12 mouse cellular contexts compared by ENCODE assay signal in the genomic region with DNA sequence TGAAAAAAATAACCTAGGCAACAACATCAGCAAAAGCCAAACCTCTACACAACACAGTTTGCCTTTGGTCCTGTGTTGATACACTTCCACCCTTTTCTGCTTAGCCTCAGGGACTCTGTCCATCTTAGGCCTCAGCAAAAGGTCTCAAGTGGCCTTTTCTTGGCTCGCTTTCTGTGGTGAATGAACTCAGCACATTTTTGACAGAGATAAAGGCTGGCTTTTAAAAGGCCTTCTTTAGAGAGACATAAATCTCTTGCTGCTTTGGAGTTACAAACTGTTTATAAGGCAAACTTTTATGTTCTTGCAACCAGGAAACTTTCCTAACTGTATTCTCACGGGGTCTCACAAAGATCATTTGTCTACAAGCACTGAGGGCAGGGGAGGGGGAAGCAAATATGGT.
A peak's percentile ranks its signal among the peaks of the same experiment; 100 is the strongest.
DNase-seq lines count a peak whose midpoint lies in the region; ATAC-seq lines count a peak whose summit lies in the region.
"Had no signal": no experiment of that assay in that cellular context is flagged by ENCODE, and none has a peak within 500 bp of the region (broad histone marks: within the 10 kb centered on the region; RNA-seq: fewer than 3 reads in every experiment).

No protein-coding gene starts in this region.

- no peaks in the 10 kb centered on the region for H3K4me1 ChIP-seq in heart, embryonic 12.5 days (replicated peaks)
- H3K4me1 ChIP-seq: hindbrain, embryonic 15.5 days; midbrain, embryonic 12.5 days had no signal

- H3K36me3 ChIP-seq in heart, embryonic 12.5 days: no peaks in the 10 kb centered on the region
- H3K36me3 ChIP-seq: hindbrain, embryonic 15.5 days; midbrain, embryonic 12.5 days had no signal

- no peaks in the 10 kb centered on the region for H3K9me3 ChIP-seq in heart, embryonic 12.5 days (replicated peaks)
- H3K9me3 ChIP-seq: hindbrain, embryonic 15.5 days; midbrain, embryonic 12.5 days had no signal

- 57% methylated on average over 2 of the region's 2 CpGs for WGBS in heart, embryonic 12.5 days

- no peak overlapping the region for H3K27ac ChIP-seq in heart, embryonic 12.5 days (ENCODE audit: poor library complexity, severe bottlenecking)
- H3K27ac ChIP-seq: hindbrain, embryonic 15.5 days; midbrain, embryonic 12.5 days had no signal

- ATAC-seq in heart, embryonic 12.5 days (ENCODE audit: insufficient number of reproducible peaks, low FRiP score): no peak
- no peak for ATAC-seq in megakaryocyte, adult 5-6 weeks (ENCODE audit: poor library complexity, severe bottlenecking)

- H3K4me2 ChIP-seq in heart, embryonic 12.5 days: no peak overlapping the region
- H3K4me2 ChIP-seq: hindbrain, embryonic 15.5 days; midbrain, embryonic 12.5 days had no signal

- no peaks in the 10 kb centered on the region for H3K27me3 ChIP-seq in heart, embryonic 12.5 days (replicated peaks)
- H3K27me3 ChIP-seq: hindbrain, embryonic 15.5 days; midbrain, embryonic 12.5 days had no signal

- intact Hi-C loops in heart, postnatal 14 days (cut with DNase I): loop anchor here (5.0 kb wide), 1 partner anchor 464 kb away; no protein-coding TSS in a partner anchor

- H3K4me3 ChIP-seq in heart, embryonic 12.5 days: no peak overlapping the region
- H3K4me3 ChIP-seq: hindbrain, embryonic 15.5 days; midbrain, embryonic 12.5 days had no signal

- no peak overlapping the region for H3K9ac ChIP-seq in heart, embryonic 12.5 days
- H3K9ac ChIP-seq: hindbrain, embryonic 15.5 days; midbrain, embryonic 12.5 days had no signal

- peak; percentile 76 to 87 for DNase-seq in heart, adult 18-20 months
- peak; percentile 16 for DNase-seq in urinary bladder, postnatal 14 days (ENCODE audit: low spot score)
- no peak for DNase-seq in urinary bladder, postnatal 4 days (ENCODE audit: low spot score in 2 of 2)
- DNase-seq in heart, postnatal 14 days: peak; percentile 32 to 56
- no peak for DNase-seq in layer of hippocampus, adult 18-20 months (ENCODE audit: low spot score in 2 of 2)
- DNase-seq in thymus, adult 18-20 months: no peak
- DNase-seq: cerebellum, adult 2 months; left cerebral cortex, postnatal 4 days had no signal

Comparison
In these comparisons a context has a peak if more than half of its experiments do, and no peak if none do; other contexts are left out.
1. DNase-seq: peak in heart, adult 18-20 months (2 of 2), urinary bladder, postnatal 14 days (single experiment) and heart, postnatal 14 days (2 of 2); none in urinary bladder, postnatal 4 days (0 of 2), layer of hippocampus, adult 18-20 months (0 of 2) and thymus, adult 18-20 months (0 of 2).